Mouse (Mus musculus) regulatory T cell (primary cell): ENCODE data around the gene Ldlrap1.

Experiments
- in situ Hi-C: fragments of 300-600 bp; cut with MboI, MseI; formaldehyde crosslinking; loops from one replicate; pipeline ENCODE4 v1.15.1; 2025; ENCODE audit warnings: high pct_unique_total_duplicates

Ldlrap1 gene

GRCm38 (mm10) chr4:134775234-134775944, 7.6 kb upstream of the Ldlrap1 start:
- in situ Hi-C loops, result no loop called here

- in situ Hi-C loops, result no loop called here
Measured at GRCm38 (mm10) chr4:134774126-134774525, 6.3 kb upstream of the Ldlrap1 start.

GRCm38 (mm10) chr4:134772805-134773674, 5.2 kb upstream of the Ldlrap1 start:
- in situ Hi-C loops, result no loop called here

GRCm38 (mm10) chr4:134769891-134770290, 2.1 kb upstream of the Ldlrap1 start:
- in situ Hi-C loops, result no loop called here

GRCm38 (mm10) chr4:134769081-134769811, 1.4 kb upstream of the Ldlrap1 start:
- in situ Hi-C loops, result no loop called here

GRCm38 (mm10) chr4:134768226-134768888, 533 bp upstream of the Ldlrap1 start:
- in situ Hi-C loops, result no loop called here

- in situ Hi-C loops, result no loop called here
Measured at GRCm38 (mm10) chr4:134766904-134767425, 859 bp downstream of the Ldlrap1 start.

- in situ Hi-C loops, result no loop called here
Measured at GRCm38 (mm10) chr4:134766277-134766676, 1.5 kb downstream of the Ldlrap1 start.

- in situ Hi-C loops, result no loop called here
Measured at GRCm38 (mm10) chr4:134764333-134764732, 3.5 kb downstream of the Ldlrap1 start.

GRCm38 (mm10) chr4:134762360-134762759, 5.5 kb downstream of the Ldlrap1 start:
- in situ Hi-C loops, result no loop called here

GRCm38 (mm10) chr4:134760793-134761201, 7.0 kb downstream of the Ldlrap1 start:
- in situ Hi-C loops, result no loop called here

- in situ Hi-C loops, result no loop called here
Measured at GRCm38 (mm10) chr4:134760281-134760680, 7.5 kb downstream of the Ldlrap1 start.

GRCm38 (mm10) chr4:134759564-134759963, 8.3 kb downstream of the Ldlrap1 start:
- in situ Hi-C loops, result no loop called here

GRCm38 (mm10) chr4:134758922-134759321, 8.9 kb downstream of the Ldlrap1 start:
- in situ Hi-C loops, result no loop called here

GRCm38 (mm10) chr4:134758367-134758766, 9.5 kb downstream of the Ldlrap1 start:
- in situ Hi-C loops, result no loop called here

- in situ Hi-C loops, result no loop called here
Measured at GRCm38 (mm10) chr4:134756953-134757352, 10.9 kb downstream of the Ldlrap1 start.

- in situ Hi-C loops, result no loop called here
Measured at GRCm38 (mm10) chr4:134754941-134755340, 12.9 kb downstream of the Ldlrap1 start.

- in situ Hi-C loops, result no loop called here
Measured at GRCm38 (mm10) chr4:134754371-134754770, 13.5 kb downstream of the Ldlrap1 start.

GRCm38 (mm10) chr4:134753516-134754261, 14.1 kb downstream of the Ldlrap1 start:
- in situ Hi-C loops, result no loop called here

- in situ Hi-C loops, result no loop called here
Measured at GRCm38 (mm10) chr4:134752911-134753426, 14.9 kb downstream of the Ldlrap1 start.
